Mouse (Mus musculus) 416B (cell line): ENCODE data around the gene Slmap.

Source experiments
- DNase-seq: peaks from one replicate; pipeline ENCODE4 v3.0.0; 2011; ENCODE audit warnings: low read depth

Gene Slmap

DNA sequence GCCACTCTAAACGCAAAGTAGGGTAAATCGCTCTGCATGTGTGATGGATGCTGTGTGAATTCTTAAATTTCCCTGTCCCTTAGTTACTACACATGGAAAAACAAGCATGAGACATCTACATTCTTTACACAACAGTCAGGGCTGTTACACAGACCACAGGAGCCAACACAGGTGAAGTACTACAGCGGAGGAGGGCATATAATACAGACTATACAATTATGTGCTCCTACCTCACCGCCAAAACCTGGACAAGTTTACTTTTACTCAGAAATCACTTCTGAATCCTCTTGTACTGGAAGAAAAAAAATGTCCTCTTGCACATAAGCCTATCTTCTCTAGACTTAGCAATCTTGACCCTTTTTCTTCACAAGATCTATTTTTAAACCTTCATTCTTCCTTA lies 66.8 kb downstream of the Slmap start:
- no peak for DNase-seq

DNA sequence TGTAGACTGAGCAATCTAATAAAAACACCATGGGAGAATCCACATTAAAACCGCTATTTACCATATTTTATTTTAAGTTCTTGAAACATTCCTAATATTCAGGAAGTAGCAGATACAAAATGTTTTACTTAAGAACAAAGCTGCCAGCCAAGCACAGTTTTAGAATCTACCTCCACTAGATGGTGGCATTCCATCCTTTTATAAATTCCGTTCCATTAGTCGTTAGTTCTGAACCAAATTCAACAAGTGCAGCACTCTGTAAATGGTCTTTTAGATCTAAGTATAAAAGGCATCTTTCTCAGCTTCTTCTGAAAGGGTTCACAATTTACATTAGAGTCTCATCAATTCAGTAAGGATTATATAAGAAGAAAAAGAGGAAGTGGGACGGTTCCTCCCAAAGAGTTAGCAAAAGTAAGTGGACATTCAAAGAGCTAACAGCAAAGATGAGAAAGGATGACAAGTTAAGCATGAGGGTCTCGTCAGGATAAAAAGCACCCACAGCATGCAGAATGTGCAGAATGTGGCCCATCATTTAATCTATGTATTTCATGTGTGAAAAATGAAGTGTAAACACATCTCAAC lies 68.1 kb downstream of the Slmap start:
- DNase-seq: no peak

DNA sequence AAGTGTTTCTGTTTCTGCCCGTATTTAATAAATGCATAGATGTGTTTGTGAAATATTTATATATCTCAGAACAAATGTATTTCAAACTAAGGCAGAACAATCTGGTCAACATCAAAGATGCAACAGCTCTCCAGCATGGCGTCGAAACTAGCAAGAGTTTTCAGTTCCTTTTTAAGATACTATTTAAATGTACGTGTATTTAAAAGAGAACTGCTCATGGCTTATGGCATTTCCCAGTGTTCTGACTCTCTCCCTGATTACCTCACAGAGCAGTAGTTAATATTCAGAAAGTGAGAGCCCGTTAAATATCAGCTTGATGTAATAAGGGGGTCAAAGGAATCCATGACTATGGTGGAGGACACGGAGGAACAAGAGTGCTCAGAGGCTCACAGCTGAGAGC lies 68.8 kb downstream of the Slmap start:
- DNase-seq: no peak

DNA sequence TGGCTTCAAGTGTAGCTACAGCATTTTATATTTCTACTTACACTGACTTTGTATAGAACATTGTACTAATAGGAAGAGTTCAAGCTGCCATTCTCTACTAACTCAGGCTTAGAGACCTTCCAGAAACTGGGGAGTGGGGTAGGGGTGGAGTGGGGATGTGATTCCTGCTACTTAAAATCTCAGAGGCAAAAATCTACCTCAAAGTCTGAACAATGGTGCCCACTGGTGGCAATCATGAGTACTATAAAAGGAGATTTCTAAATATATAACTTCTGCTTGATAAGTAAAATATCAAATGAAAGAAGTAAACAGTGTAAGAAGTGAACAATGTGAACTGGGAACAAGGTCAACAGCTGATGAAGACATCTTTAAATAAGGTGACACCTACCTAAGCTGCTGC lies 75.2 kb downstream of the Slmap start:
- DNase-seq: peak; percentile 63

DNA sequence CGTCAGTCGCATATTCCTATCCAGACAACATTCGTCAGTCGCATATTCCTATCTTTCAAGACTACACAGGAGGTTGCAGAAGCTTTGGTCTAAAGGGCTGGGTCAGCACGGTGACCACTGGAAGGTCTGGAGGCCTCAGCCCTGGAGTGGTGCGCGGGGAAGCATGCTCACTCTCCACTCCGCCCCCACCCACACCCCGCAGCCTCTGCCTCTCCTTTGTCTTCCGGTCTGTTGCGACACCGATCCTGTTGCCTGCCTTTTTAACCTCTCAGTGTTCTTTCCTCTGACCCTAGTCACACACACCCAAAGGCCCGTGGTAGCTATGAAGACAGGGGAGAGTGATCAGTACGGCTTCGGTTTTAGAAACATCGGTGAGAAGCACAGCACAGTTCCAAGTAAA lies 79.9 kb downstream of the Slmap start:
- peak; percentile 80 for DNase-seq

DNA sequence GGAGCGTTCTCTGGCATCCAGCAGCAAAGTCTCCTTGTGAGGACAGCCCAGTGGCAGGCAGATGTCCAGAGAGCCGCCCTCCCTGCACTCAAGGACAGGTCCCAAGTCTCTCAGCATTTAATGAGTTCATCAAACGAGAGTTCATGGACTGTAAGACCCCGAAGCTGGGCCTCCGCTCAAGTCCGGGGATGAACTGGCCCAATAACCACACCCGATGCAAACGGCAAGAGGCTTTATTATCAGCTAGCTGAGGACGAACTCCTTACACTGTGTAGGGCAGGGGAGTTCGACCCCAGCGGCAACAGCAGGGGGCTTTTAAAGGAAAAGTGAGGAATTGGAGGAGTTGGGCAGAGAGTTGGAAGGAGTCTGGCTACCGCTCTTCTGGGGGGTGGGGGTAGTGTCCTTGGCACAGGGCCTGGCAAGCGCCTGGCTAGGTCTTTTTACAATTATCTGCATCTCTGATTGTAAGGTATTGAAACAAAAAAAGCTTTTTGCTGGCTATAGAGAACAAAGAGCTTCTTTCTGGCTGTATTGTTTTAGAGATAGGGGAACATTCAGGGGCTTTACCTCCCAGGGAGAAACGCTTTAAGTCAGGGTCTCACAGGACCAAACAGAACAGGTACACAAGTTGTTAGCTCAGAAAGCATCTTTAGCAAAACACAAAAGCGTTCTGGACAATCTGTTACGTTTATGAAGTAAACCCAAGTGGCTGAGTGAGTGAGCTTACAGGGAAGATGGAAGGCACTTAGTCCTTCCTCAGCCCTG lies 84.5 kb downstream of the Slmap start:
- no peak for DNase-seq

DNA sequence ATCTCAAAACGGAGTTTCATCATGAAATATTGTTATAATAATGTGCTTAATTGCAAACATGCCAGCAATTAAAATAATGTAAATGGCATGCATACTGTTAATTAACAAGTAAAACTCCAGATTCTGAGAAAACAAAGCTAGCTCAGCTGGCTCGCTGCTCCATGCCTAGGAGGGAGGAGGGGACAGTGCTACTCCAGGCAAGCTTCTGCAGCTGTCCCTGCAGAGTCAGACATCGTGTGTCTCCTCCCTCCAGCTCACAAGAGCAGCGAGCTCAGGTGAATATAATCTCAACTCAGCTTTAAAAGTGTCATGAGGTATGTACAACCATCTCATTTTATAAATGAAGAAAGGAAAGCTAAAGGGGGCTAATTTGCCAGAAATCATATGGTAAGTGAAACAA lies 86.2 kb downstream of the Slmap start:
- DNase-seq: no peak

DNA sequence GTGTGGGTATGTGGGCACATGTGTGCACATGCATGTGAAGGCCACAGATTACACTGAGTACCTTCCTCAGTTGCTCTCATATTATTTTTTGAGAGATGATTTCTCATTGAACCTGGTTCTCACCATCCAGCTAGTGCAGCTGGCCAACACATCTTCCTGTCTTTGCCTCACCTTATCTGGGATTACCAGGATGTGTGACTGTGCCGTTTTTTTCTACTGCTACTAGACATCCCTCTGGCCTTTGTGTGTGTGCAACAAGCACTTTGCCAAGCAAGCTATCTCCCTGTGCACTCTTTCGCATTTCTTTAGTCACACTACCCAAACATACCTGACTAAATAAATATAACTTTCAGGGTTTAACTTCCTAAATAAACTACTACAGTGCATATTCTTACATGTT lies 87.5 kb downstream of the Slmap start:
- no peak for DNase-seq

DNA sequence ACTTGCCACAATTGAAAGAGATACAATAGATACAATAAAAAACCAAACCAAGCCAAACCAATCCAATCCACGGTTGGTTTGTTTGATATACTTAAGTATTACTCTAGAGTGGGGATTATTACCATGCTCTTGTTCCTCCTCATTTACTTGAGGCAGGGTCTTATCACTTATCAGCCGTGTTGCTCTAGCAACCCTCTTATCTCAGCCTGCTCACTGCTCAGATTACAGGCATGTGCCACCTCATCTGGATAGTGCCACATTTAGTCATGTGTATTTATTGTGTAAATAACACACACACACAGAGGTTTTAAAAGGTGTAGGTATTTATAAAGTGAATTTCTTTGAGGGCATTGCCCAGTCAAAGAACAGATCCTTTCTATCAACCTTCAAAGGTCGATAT lies 88.2 kb downstream of the Slmap start:
- DNase-seq: no peak

DNA sequence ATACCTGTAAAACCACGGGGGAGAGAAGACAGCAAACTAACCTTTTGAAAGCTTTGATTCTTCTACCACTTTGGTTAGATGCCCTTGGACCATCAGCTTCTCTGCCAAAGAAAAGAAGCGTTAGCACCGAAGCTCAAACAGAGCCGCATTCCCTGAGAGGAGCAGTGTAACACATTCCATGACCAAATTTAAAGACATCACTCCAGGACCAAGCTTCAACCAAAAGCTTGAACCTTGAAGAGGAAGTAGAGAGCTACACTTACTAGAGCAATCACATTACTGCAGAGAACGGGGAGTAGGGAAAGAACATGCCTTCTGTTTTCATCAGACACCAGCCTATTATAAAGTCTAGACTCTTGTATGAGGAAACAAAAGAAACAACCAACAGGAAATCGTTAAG lies 92.2 kb downstream of the Slmap start:
- DNase-seq: no peak

DNA sequence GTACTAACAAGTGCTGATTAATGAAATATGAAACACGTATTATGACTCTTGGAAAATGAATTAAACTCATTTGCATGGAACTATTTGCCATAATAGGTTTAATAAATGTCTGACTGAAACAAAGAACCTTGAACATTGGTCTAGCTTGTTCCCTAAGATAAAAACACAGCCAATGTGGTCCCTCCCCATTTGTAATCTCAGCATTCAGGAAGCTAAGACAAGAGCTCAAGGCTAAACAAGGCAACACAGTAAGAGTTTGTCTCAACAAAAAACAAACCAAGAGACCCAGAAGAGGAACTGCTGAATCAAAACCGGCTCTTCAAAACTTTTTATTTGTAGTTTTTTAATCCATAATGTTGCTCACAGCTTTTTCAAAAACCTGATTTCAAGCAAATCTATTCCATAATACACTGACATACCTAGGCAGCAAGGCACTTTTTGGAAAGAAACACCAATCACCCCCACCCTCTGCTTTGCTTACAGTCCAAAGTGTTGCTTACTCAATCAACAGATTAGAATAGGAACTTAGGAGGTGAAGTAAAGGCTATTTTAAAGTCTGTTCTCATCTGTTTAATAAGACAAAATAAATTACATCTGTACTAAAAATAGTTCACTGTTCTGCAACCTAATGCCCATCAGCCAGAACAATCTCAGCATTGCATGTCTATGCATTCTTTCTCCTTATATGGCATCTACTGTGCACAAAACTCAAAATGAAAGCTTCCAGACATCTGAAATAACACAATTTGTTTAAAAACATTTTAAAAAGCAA lies 93.5 kb downstream of the Slmap start:
- DNase-seq: no peak

DNA sequence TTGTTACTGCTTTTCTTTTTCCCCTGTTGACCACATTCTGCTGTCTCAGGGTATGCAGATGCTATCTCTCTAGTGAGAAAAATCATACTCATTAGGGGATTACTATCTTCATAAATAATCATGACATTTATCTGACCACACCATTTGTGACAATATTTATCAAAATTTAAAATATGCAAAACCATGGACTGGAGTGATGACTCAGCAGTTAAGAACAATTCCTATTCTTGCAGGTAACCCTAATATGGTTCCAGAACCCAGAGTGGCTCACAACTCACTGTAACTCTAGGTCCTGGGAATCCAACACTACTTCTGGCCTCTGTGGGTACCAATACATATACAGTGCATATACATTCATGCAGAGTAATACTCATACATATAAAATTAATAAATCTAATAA lies 94.7 kb downstream of the Slmap start:
- DNase-seq: no peak

DNA sequence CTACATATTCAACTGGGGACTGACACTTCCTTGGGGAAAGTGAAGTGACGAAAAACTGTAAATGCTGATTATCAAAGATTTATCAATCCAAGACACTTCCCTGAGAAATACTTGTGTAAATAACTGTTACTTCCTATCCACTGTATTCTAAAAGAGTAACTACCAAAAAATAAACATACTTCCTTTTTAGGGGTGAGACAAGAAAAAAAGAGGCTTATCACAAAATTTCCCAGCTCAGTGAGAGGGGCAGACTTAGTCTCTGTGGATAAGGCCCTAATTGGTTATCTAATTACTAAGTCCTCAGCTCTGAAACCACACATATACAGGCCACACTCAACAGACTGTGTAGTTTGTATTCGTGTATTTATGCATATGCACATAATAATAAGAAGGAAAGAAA lies 97.0 kb downstream of the Slmap start:
- no peak for DNase-seq

DNA sequence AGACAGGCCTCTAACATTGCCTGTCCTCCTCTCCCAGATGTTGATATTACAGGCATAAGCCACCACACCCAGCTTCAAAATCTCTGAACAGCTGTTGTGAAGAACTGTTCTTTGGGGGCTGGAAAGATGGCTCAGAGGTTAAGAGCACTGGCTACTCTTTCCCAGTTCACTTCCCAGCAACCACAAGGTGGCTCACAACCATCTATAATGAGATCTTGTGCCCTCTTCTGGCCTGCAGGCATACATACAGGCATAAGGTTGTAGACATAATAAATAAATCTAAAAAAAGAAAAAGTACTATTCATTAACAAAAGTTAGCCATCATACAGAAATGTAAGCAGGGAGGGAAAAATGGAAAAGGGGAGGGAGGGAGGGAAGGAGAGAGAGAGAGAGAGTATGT lies 98.4 kb downstream of the Slmap start:
- DNase-seq: peak; percentile 41

DNA sequence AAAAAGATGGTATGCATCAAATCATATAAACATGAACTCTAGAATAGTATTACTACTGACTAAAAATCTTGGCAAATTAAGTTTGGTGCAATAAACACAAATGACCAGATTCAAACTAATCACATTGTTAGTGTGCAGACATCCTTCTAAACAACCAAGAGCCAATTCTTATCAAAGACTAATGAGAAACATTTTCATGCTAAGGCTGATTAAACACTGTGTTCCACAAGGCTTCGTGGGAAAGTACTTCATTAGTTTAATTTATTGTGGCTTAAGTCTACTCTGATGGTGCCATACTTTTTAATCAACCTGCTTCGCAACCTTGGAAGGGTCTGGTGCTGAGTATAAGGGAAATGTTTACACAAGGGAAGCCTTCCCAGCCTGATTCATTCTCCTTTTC lies 102.4 kb downstream of the Slmap start:
- no peak for DNase-seq

DNA sequence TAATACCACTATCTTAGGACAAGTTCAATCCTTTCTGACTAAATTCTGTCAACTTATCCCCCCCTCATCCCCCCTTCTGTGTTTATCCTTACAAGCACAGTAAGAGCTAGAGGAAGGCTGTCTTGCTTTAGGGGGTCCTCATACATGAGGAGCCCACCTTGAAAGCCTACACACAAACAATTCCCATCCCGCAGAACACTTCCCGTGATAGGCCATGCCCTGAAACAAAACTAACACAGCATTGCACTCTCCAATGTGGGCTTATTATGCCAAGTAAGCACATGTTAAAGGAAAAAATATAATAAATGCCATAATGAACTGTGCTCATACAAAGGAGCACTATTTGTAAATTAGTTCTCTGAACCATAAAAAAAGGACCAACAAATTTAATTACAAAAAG lies 102.8 kb downstream of the Slmap start:
- DNase-seq: no peak

DNA sequence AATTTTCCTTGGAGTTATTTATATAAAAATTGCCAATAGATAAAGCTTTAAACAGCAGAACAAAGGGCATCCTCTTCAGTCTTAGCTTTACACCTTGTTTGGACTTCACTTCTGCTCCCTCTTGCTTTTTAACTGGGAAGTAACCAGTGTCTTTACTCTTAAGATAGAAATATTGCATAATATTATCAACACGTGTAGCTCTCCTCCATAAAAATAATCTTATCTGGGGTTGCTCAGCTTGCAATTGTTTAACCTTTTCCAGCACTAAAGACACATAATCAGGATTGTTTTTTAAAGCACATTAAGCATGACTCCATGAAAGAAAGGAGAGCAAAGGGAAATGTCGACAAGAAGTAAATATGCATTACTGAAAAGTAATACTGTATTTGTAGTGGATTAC lies 114.5 kb downstream of the Slmap start:
- no peak for DNase-seq

DNA sequence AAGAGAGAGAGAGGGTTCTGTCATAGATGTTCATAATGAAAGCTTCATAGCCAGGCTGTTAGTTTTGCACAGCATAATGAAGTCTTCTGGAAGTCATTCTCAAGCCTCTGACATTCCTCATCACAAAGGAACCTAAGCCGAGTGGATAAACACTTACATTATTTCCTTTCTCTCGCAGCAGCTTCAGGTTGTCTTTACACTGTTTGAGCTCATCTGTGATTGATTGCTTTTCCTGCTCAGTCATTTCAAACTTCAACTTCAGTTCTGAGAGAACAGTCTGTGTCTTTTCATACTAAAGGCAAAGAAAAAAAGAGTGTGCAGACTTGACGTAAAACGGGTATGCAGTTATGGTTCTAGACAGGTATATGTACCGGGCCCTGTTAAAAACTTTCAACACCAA lies 116.8 kb downstream of the Slmap start:
- DNase-seq: no peak

DNA sequence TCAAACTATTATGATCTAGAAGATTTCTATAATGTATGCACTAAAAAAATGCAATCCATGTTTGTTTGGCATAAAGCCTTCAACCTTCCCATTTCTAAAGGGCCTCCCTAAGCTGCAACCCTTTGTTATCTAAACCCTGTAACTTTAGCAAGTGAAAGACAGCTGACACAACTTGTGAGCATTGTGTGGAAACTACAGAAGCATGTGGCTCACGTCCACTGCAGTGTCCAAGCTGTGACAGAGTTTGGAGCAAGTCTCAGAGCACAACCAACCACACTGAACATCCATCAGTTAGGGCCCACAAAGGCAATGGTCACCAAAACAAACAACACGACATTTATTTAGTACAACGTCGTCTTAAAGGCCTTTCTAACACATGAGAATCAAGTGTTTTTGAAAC lies 117.6 kb downstream of the Slmap start:
- DNase-seq: no peak

DNA sequence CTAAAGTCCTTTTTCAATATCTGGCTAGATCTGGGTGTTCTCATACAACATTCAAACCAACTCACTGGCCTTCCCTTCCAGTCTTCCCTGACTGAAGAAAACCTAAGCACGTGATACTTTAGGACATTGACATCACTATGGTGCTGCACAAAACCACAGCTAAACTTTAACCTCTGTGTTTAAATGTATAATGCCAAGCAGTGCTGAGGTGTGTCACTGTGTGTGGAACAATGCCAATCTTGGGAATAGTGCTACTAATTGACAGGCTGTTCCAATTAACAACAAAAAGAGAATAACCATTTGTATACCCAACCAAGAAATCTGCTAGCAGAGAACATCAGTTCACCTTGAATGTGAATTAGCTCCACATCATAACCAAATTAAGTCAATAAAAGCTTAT lies 121.2 kb downstream of the Slmap start:
- no peak for DNase-seq

DNA sequence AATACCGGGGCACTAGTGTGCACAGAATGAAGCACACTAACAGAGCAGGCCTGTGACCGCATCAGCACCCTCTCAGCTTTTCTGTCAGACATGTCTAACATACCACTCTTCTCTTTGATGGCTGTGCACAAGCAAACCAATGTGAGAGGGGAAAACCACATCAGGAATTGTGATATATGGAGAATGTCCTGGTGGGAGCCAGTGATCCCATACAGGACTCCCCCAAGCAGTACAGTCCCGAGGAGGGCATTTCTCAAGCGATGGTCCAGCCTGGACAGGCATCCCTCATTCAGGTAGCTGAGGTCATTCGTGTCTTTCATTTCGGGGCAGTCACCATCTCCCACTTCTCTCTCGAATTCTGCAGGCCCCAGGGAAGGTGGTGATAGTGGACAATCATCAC lies 128.0 kb downstream of the Slmap start:
- no peak for DNase-seq

DNA sequence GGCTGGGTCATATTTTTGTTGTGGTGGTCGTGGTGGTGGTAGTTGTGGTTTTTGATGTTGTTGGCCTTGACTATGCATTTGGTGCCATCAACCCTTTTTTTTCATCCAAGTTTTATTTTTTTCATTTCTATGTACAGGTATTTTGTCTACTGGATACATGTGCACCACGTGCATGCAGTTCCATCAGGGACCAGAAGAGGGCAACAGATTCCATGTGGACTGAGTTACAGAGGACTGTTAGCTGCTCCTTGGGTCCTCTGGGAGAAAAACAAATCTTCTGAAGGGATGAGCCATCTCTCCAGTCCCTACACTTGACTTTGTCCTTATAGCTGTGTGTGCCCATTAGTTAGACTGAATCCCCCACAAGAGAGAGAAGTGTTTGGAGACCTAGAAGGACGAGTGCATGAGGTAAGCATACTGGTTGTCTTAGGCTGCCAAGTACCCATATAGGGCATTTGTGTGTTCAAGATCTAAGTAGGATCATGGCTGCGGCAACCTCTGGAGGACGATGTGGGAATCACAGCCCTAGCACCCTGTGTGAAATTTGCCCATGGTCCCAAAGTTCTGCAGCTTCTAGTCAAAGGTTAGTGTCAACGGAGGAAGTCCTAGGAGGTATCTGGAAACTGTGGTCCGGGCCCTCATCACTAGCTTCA lies 136.1 kb downstream of the Slmap start:
- peak; percentile 17 for DNase-seq

DNA sequence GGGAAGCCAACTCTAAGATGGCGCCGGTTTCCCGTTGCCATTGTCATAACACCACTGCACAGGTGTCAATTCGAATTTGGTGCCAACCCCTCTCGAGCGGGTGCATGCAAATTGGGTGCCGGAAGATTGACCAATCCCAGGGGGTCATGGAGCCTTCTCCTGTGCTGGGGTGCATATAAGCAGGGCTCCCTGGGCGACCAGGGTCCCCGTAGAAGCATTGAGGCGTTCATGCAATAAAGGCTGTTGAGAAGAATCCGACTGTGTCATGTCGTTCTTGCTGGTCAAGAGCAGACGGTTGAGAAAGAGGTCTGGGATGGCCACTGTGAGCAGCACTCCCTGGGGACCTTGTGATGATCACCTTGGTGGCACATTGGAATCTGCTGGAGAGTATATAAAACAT lies 142.9 kb downstream of the Slmap start:
- DNase-seq: no peak
